Mouse (Mus musculus): ENCODE results near the gene Gla. TPM values are rescaled to one million over a fixed set of nuclear protein-coding genes. Genes with fewer than 3 reads are reported as not detected.

Gla gene
- polyA plus RNA-seq, 1 experiment: 6.2 TPM

- Histone ChIP-seq H3K79me2 (ENCODE audit: control insufficient read depth, insufficient read depth) (peaks cover 19% of the 10 kb centered on the region), H3K27me3 (ENCODE audit: control insufficient read depth, insufficient read depth, insufficient read length) (no peaks in the 10 kb centered on the region), H3K4me3 (peak within 1 kb of the TSS; percentile 65), H3K4me2 (ENCODE audit: low read depth) (peak within 1 kb of the TSS; percentile 81), H3K36me3 (ENCODE audit: control insufficient read depth, insufficient read depth) (peaks cover 7% of the 10 kb centered on the region), H3ac (ENCODE audit: control insufficient read depth, insufficient read length) (peak within 1 kb of the TSS; percentile 30)
- TF ChIP-seq TCF3 (IDR thresholded peaks at IDR 0.05; ENCODE audit: insufficient read length, low read depth) (no peak), POLR2A (IDR thresholded peaks at IDR 0.05; ENCODE audit: insufficient read length, low read depth) (peak; percentile 92), USF1 (IDR thresholded peaks at IDR 0.05; ENCODE audit: low read depth) (no peak), POLR2AphosphoS2 (IDR thresholded peaks at IDR 0.05; ENCODE audit: insufficient read length, low read depth) (peak; percentile 94), MAX (IDR thresholded peaks at IDR 0.05; ENCODE audit: low read depth) (peak; percentile 2), MYOD1 (IDR thresholded peaks at IDR 0.05; ENCODE audit: control insufficient read depth in 1 of 3, insufficient read length in 2 of 3, low read depth in 2 of 3) (no peak), TCF12 (IDR thresholded peaks at IDR 0.05; ENCODE audit: insufficient read depth, poor library complexity, severe bottlenecking) (no peak), E2F4 (IDR thresholded peaks at IDR 0.05; ENCODE audit: insufficient read depth) (no peak), MYOG (IDR thresholded peaks at IDR 0.05; ENCODE audit: control insufficient read depth in 1 of 3, insufficient read depth in 1 of 3, insufficient read length in 2 of 3, low read depth in 2 of 3) (no peak), REST (IDR thresholded peaks at IDR 0.05; ENCODE audit: insufficient read depth, insufficient read length) (no peak), SRF (IDR thresholded peaks at IDR 0.05; ENCODE audit: control insufficient read depth, insufficient read length, low read depth) (no peak), CEBPB (IDR thresholded peaks at IDR 0.05; ENCODE audit: insufficient read depth, poor library complexity, severe bottlenecking) (no peak)
These were observed 15.6 kb downstream of the Gla start, which contains the start of gene Rpl36a for GRCm38 (mm10) chrX:134585103-134586002. Rpl36a (plus strand) TSS chrX:134585654.

GRCm38 (mm10) chrX:134582888-134583669, 17.8 kb downstream of the Gla start, which contains the start of gene Btk:
Btk (minus strand) TSS chrX:134583570.
- H3K36me3 ChIP-seq (ENCODE audit: control insufficient read depth, insufficient read depth): peaks cover 7% of the 10 kb centered on the region
- no peak within 1 kb of the TSS for H3K4me3 ChIP-seq
- TF ChIP-seq SRF (IDR thresholded peaks at IDR 0.05; ENCODE audit: control insufficient read depth, insufficient read length, low read depth) (no peak), CEBPB (IDR thresholded peaks at IDR 0.05; ENCODE audit: insufficient read depth, poor library complexity, severe bottlenecking) (no peak)
- peaks cover 19% of the 10 kb centered on the region for H3K79me2 ChIP-seq (ENCODE audit: control insufficient read depth, insufficient read depth)
- no peaks in the 10 kb centered on the region for H3K27me3 ChIP-seq (ENCODE audit: control insufficient read depth, insufficient read depth, insufficient read length)
- no peak within 1 kb of the TSS for H3K4me2 ChIP-seq (ENCODE audit: low read depth)
- H3ac ChIP-seq (ENCODE audit: control insufficient read depth, insufficient read length): no peak within 1 kb of the TSS

- peaks cover under 1% of the 10 kb centered on the region for H3K36me3 ChIP-seq (ENCODE audit: control insufficient read depth, insufficient read depth)
- H3K4me3 ChIP-seq: no peak overlapping the region
These were observed 18.7 kb downstream of the Gla start for GRCm38 (mm10) chrX:134582270-134582669.

GRCm38 (mm10) chrX:134580528-134581305, 20.2 kb downstream of the Gla start:
- no peak overlapping the region for H3K4me3 ChIP-seq
- peaks cover 2% of the 10 kb centered on the region for H3K79me2 ChIP-seq (ENCODE audit: control insufficient read depth, insufficient read depth)
- no peak overlapping the region for H3K4me2 ChIP-seq (ENCODE audit: low read depth)
- H3K27me3 ChIP-seq (ENCODE audit: control insufficient read depth, insufficient read depth, insufficient read length): no peaks in the 10 kb centered on the region
- no peak for TF ChIP-seq SRF (IDR thresholded peaks at IDR 0.05; ENCODE audit: control insufficient read depth, insufficient read length, low read depth)
- TF ChIP-seq CEBPB (IDR thresholded peaks at IDR 0.05; ENCODE audit: insufficient read depth, poor library complexity, severe bottlenecking): no peak
- no peak for TF ChIP-seq TCF12 (IDR thresholded peaks at IDR 0.05; ENCODE audit: insufficient read depth, poor library complexity, severe bottlenecking)
- no peak for TF ChIP-seq TCF3 (IDR thresholded peaks at IDR 0.05; ENCODE audit: insufficient read length, low read depth)
- TF ChIP-seq E2F4 (IDR thresholded peaks at IDR 0.05; ENCODE audit: insufficient read depth): no peak
- no peak for TF ChIP-seq MYOD1 (IDR thresholded peaks at IDR 0.05; ENCODE audit: control insufficient read depth in 1 of 3, insufficient read length in 2 of 3, low read depth in 2 of 3)
- TF ChIP-seq REST (IDR thresholded peaks at IDR 0.05; ENCODE audit: insufficient read depth, insufficient read length): no peak
- no peak for TF ChIP-seq USF1 (IDR thresholded peaks at IDR 0.05; ENCODE audit: low read depth)
- no peak for TF ChIP-seq MYOG (IDR thresholded peaks at IDR 0.05; ENCODE audit: control insufficient read depth in 1 of 3, insufficient read depth in 1 of 3, insufficient read length in 2 of 3, low read depth in 2 of 3)
- TF ChIP-seq MAX (IDR thresholded peaks at IDR 0.05; ENCODE audit: low read depth): no peak
- TF ChIP-seq POLR2AphosphoS2 (IDR thresholded peaks at IDR 0.05; ENCODE audit: insufficient read length, low read depth): no peak
- TF ChIP-seq POLR2A (IDR thresholded peaks at IDR 0.05; ENCODE audit: insufficient read length, low read depth): no peak
- no peaks in the 10 kb centered on the region for H3K36me3 ChIP-seq (ENCODE audit: control insufficient read depth, insufficient read depth)
- no peak overlapping the region for H3ac ChIP-seq (ENCODE audit: control insufficient read depth, insufficient read length)

More at GRCm38 (mm10) chrX:134582270-134582669, 18.7 kb downstream of the Gla start:
- H3K4me2 ChIP-seq (ENCODE audit: low read depth): no peak overlapping the region
- TF ChIP-seq E2F4 (IDR thresholded peaks at IDR 0.05; ENCODE audit: insufficient read depth) (no peak), MYOD1 (IDR thresholded peaks at IDR 0.05; ENCODE audit: control insufficient read depth in 1 of 3, insufficient read length in 2 of 3, low read depth in 2 of 3) (no peak), TCF3 (IDR thresholded peaks at IDR 0.05; ENCODE audit: insufficient read length, low read depth) (no peak), POLR2AphosphoS2 (IDR thresholded peaks at IDR 0.05; ENCODE audit: insufficient read length, low read depth) (no peak), POLR2A (IDR thresholded peaks at IDR 0.05; ENCODE audit: insufficient read length, low read depth) (no peak), CEBPB (IDR thresholded peaks at IDR 0.05; ENCODE audit: insufficient read depth, poor library complexity, severe bottlenecking) (no peak), MYOG (IDR thresholded peaks at IDR 0.05; ENCODE audit: control insufficient read depth in 1 of 3, insufficient read depth in 1 of 3, insufficient read length in 2 of 3, low read depth in 2 of 3) (no peak), REST (IDR thresholded peaks at IDR 0.05; ENCODE audit: insufficient read depth, insufficient read length) (no peak), SRF (IDR thresholded peaks at IDR 0.05; ENCODE audit: control insufficient read depth, insufficient read length, low read depth) (no peak), TCF12 (IDR thresholded peaks at IDR 0.05; ENCODE audit: insufficient read depth, poor library complexity, severe bottlenecking) (no peak), USF1 (IDR thresholded peaks at IDR 0.05; ENCODE audit: low read depth) (no peak)
- H3K27me3 ChIP-seq (ENCODE audit: control insufficient read depth, insufficient read depth, insufficient read length): no peaks in the 10 kb centered on the region
- peaks cover 17% of the 10 kb centered on the region for H3K79me2 ChIP-seq (ENCODE audit: control insufficient read depth, insufficient read depth)
- no peak overlapping the region for H3ac ChIP-seq (ENCODE audit: control insufficient read depth, insufficient read length)

Data from myocyte (in vitro differentiated cells).